Mouse (Mus musculus) liver, adult 2 months (tissue): ENCODE measurements around the gene Kcnk3. TPM values are rescaled to one million over a fixed set of nuclear protein-coding genes. Genes with fewer than 3 reads are reported as not detected.

Source experiments
- DNase-seq: peaks from one replicate; pipeline ENCODE4 v3.0.0-alpha.2; 2011; ENCODE audit warnings: low read depth, low spot score; ENCODE audit errors: extremely low read depth
- H3K27ac ChIP-seq: fragments of 200-500 bp; replicated peaks from 2 replicates; pipeline ENCODE4 v1.5.1; 2012; ENCODE audit warnings: low read depth, mild to moderate bottlenecking, control low read depth, inconsistent platforms, low read length; ENCODE audit not compliant: insufficient read depth
- H3K27me3 ChIP-seq: fragments of 200-500 bp; 2 replicates; pipeline ENCODE4 v1.6.1; 2012; ENCODE audit warnings: mild to moderate bottlenecking, moderate library complexity, low read length, inconsistent platforms; ENCODE audit not compliant: control insufficient read depth, insufficient read depth
- H3K36me3 ChIP-seq: fragments of 200-500 bp; 2 replicates; pipeline ENCODE4 v1.6.1; 2012; ENCODE audit warnings: low read length, inconsistent platforms; ENCODE audit not compliant: control insufficient read depth, insufficient read depth
- H3K4me1 ChIP-seq: fragments of 200-500 bp; 2 replicates; pipeline ENCODE4 v1.6.1; 2011; ENCODE audit warnings: low read length; ENCODE audit not compliant: control insufficient read depth, insufficient read depth
- H3K4me3 ChIP-seq: fragments of 200-500 bp; 2 replicates; pipeline ENCODE4 v1.5.1; 2011; ENCODE audit warnings: low read depth, mild to moderate bottlenecking, control low read depth, low read length, moderate library complexity; ENCODE audit not compliant: insufficient read depth
- H3K79me2 ChIP-seq: fragments of 200-500 bp; 2 replicates; pipeline ENCODE4 v1.6.1; 2012; ENCODE audit warnings: inconsistent platforms, mild to moderate bottlenecking, low read length, moderate library complexity; ENCODE audit not compliant: control insufficient read depth, insufficient read depth
- H3K9ac ChIP-seq: fragments of 200-500 bp; 2 replicates; pipeline ENCODE4 v1.6.1; 2012; ENCODE audit warnings: low read depth, mild to moderate bottlenecking, control low read depth, inconsistent platforms, low read length
- CTCF ChIP-seq: fragments of 200-500 bp; IDR thresholded peaks from 2 replicates; pipeline ENCODE4 v1.5.1; 2011; ENCODE audit warnings: low read depth, low read length, control low read depth
- POLR2A ChIP-seq: fragments of 200-500 bp; IDR thresholded peaks from 2 replicates; pipeline ENCODE4 v1.6.1; 2011; ENCODE audit warnings: low read length, control low read depth; ENCODE audit not compliant: insufficient read depth; ENCODE audit errors: extremely low read depth
- WGBS: fragments of 180-500 bp; shearing (Covaris S2); methylation state at CpG from one replicate; pipeline ENCODE4 v1.1.7; 2018; 5-methylcytosine and 5-hydroxymethylcytosine counted together
- polyA plus RNA-seq: library from polyadenylated mRNA; depleted of rRNA; stranded (reverse); fragments of >200 nt; gene quantifications from 2 replicates; pipeline ENCODE4 v1.2.3, GENCODE M21; 2012
- total RNA-seq: library from RNA; depleted of rRNA; stranded (reverse); fragments of >200 nt; gene quantifications from 2 replicates; pipeline ENCODE4 v1.2.3, GENCODE M21; 2014

Kcnk3 gene
- total and polyA plus RNA-seq, 2 experiments = 0.18 to 0.61 TPM

DNA sequence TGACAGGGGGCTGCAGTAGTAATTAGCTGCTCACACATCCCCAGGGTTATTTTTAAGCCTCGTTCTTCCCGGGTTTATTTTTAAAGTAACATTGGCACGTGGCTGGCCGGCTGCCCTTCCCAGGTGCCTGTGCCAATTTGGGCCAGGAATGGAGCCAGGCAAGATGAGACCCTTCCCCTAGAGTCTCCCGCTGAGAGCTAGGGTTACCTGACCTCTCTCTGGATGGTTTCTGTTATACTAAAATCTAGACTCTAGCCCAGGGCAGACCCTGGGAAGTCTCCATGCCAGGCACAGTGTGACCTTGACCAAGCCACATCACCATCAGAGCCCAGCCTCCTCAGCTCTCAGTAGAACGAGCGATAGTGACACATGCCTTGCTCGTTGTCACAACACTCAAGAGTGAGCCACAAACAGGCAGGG lies 16.8 kb downstream of the Kcnk3 start:
- Histone ChIP-seq H3K36me3 (no peaks in the 10 kb centered on the region), H3K27me3 (no peaks in the 10 kb centered on the region), H3K27ac (no peak overlapping the region), H3K4me1 (no peaks in the 10 kb centered on the region), H3K79me2 (no peaks in the 10 kb centered on the region), H3K4me3 (no peak overlapping the region), H3K9ac (no peak overlapping the region)
- DNase-seq = no peak
- WGBS = 84% methylated on average over 8 of the region's 8 CpGs
- TF ChIP-seq POLR2A (no peak), CTCF (no peak)

DNA sequence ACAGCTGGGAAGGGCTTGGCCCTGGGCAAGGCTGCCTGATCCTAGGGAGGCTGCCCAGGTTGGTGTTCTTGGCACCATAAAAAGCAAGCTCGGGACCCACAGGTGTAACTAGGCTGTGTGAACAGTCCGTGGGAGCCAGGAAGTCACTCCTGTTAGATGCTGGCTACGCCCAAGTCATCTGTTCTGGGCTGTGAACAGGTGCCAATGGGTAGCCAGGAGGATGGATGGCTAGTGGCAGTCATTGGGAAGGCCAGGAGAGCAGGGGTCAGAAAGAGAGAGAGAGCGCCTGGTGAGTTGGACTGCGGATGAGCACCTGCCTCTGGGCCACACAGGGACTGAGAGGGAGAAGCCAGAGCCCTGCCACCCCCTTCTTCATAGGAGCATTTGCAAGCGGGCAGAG lies 17.7 kb downstream of the Kcnk3 start:
- H3K27me3 ChIP-seq = no peaks in the 10 kb centered on the region
- no peak for DNase-seq
- WGBS = 94% methylated on average over 6 of the region's 6 CpGs
- no peaks in the 10 kb centered on the region for H3K36me3 ChIP-seq
- H3K4me1 ChIP-seq = peaks cover 1% of the 10 kb centered on the region; the same call in 1 of the 2 replicates
- no peak overlapping the region for H3K4me3 ChIP-seq
- H3K9ac ChIP-seq = no peak overlapping the region
- TF ChIP-seq CTCF = no peak
- no peak for TF ChIP-seq POLR2A
- H3K27ac ChIP-seq = no peak overlapping the region
- no peaks in the 10 kb centered on the region for H3K79me2 ChIP-seq

DNA sequence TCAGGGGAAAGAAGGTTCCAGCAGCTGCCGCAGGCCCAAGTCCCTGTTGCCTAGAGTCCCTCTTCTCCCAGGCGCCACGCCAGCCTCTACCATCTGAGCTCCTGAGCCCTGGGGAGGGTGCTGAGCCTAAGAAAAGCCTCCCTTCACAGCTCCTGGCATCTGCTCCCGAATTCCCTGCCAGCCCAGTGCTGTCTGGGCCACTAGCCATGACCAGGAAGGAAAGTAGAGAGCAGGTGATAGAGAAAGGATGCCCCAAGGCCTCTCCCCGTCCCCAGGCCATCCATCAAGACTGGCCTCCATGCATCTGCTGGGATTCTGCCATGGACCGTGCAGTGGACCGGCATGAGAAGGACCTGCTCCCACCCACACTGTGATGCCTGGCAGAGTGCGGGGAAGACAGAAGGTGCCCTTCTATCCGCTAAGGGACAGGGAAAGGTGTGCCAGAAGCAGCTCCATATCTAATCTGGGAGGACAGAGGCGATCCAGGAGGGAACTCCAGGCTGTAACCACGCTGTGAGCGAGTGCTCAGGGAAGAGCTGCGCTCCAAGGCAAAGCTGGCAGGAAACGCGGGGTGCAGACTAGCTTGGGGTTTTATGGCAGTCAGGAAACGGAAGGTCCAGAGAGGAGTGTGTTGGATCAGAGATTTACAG lies 18.6 kb downstream of the Kcnk3 start:
- no peak for TF ChIP-seq POLR2A
- TF ChIP-seq CTCF = no peak
- Histone ChIP-seq H3K9ac (no peak overlapping the region), H3K27me3 (no peaks in the 10 kb centered on the region), H3K79me2 (no peaks in the 10 kb centered on the region), H3K4me3 (no peak overlapping the region), H3K36me3 (no peaks in the 10 kb centered on the region), H3K4me1 (peaks cover 1% of the 10 kb centered on the region; the same call in 1 of the 2 replicates), H3K27ac (no peak overlapping the region)
- WGBS = 85% methylated on average over 16 of the region's 16 CpGs
- no peak for DNase-seq

DNA sequence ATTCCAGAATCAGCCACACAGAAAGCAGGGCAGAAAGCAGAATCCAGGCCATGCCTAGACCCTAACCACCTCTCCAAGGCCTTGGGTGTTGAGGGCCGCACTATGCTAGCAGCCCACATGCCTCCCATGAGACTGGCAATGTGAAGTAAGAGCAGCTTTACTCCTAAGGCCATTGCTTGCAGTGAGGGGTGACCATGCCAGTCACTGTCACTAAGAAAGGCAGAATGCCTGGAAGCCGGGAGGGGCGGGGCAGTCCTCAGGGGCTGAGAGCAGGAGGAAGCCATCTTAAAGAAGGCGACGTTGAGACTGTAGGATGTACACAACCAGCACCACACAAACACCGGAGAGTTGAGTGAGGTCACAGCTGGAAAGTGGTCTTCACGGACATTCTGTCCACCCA lies 21.1 kb downstream of the Kcnk3 start:
- H3K4me1 ChIP-seq = peaks cover 1% of the 10 kb centered on the region; the same call in 1 of the 2 replicates
- H3K36me3 ChIP-seq = no peaks in the 10 kb centered on the region
- H3K79me2 ChIP-seq = no peaks in the 10 kb centered on the region
- H3K27me3 ChIP-seq = no peaks in the 10 kb centered on the region
- H3K4me3 ChIP-seq = no peak overlapping the region
- DNase-seq = no peak
- WGBS = 98% methylated on average over 7 of the region's 7 CpGs
- no peak overlapping the region for H3K9ac ChIP-seq
- H3K27ac ChIP-seq = no peak overlapping the region
- TF ChIP-seq POLR2A = no peak
- TF ChIP-seq CTCF = no peak

DNA sequence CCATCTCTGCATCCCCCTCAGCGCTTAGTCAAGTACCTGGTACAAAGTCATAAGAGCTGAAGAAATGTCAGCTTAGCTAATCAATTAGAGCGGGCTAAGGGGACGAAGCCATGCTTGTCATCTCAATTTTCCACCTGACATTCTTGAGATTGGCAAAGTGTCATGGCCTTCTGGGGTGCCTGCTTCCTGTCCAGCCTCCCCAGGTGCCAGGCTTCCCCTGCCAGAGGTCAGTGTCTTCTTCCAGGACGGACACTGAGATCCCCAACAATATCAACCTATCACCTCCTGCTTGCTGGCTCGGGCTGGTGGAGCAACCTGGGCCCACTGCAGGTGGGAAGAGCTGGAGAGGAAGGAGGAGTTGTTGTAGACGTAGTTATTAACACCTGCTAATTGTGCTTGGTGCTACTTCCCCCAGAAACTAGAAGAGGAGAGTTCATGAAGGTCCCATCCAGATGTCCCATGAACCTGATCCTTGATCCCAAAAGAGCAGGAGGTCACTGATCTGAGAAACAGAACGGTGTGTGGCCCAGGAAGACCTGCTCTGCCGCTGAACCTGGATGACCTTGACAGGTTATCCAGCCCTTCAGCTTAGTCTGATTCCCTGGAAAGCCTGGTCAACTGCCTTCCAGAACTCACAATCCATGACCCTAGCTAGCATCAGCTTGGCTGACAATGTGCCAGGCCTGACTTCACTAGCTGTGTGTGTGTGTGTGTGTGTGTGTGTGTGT lies 22.1 kb downstream of the Kcnk3 start:
- no peak overlapping the region for H3K27ac ChIP-seq
- no peaks in the 10 kb centered on the region for H3K36me3 ChIP-seq
- no peak overlapping the region for H3K9ac ChIP-seq
- no peaks in the 10 kb centered on the region for H3K27me3 ChIP-seq
- DNase-seq = peak; percentile 78
- peaks cover 6% of the 10 kb centered on the region for H3K4me1 ChIP-seq
- no peak overlapping the region for H3K4me3 ChIP-seq
- no peaks in the 10 kb centered on the region for H3K79me2 ChIP-seq
- whole genome bisulfite sequencing = 59% methylated on average over 8 of the region's 8 CpGs
- no peak for TF ChIP-seq POLR2A
- no peak for TF ChIP-seq CTCF

GRCm38 (mm10) chr5:30611091-30611490 lies 23.1 kb downstream of the Kcnk3 start:
- H3K9ac ChIP-seq = no peak overlapping the region
- no peaks in the 10 kb centered on the region for H3K36me3 ChIP-seq
- H3K27ac ChIP-seq = no peak overlapping the region
- no peaks in the 10 kb centered on the region for H3K79me2 ChIP-seq
- WGBS = 72% methylated on average over 1 of the region's 1 CpGs
- TF ChIP-seq POLR2A (no peak), CTCF (no peak)
- H3K27me3 ChIP-seq = no peaks in the 10 kb centered on the region
- peaks cover 11% of the 10 kb centered on the region for H3K4me1 ChIP-seq
- no peak for DNase-seq
- H3K4me3 ChIP-seq = no peak overlapping the region
